Mouse (Mus musculus) kidney, adult 2 months (tissue): Measurements from ENCODE around the gene Ttn.

Experiments used
- CTCF ChIP-seq: fragments of 200-500 bp; conservative IDR thresholded peaks from 2 replicates; pipeline ENCODE4 v1.5.1; 2011; ENCODE audit warnings: low read depth, mild to moderate bottlenecking, control low read depth, low read length, moderate library complexity, mixed read lengths; ENCODE audit not compliant: insufficient read depth, insufficient read length
- POLR2A ChIP-seq: fragments of 200-500 bp; IDR thresholded peaks from one replicate; pipeline ENCODE4 v1.6.1; 2011; ENCODE audit warnings: low read depth, low read length, control low read depth

- TF ChIP-seq POLR2A (no peak), CTCF (no peak)
Measured at GRCm38 (mm10) chr2:76811160-76811559, 171.2 kb downstream of the Ttn start.
